Mouse (Mus musculus) activated CD4-positive, CD25-positive, alpha-beta regulatory T cell, adult 4 months (primary cell): ENCODE measurements at regions not wholly inside any gene's neighbourhood (a gene's known extent, or its start where the extent isn't known, plus 50 kb on each side); places are given as distances from the start of the nearest gene placed in this dataset.
"Not testable (repeated sequence)": the region's sequence is repeated elsewhere in the genome, so short reads cannot be mapped to it uniquely, and the experiment has no call there.

Source experiments
- ATAC-seq: one replicate; pipeline ENCODE4 v1.8.0; 2017

- ATAC-seq = no peak
Measured at GRCm38 (mm10) chr3:40408921-40409488, 122.1 kb upstream of the Intu start.

GRCm38 (mm10) chr3:40410749-40411310 is 120.3 kb upstream of the Intu start:
- no peak for ATAC-seq

GRCm38 (mm10) chr3:40425183-40425844 is 105.8 kb upstream of the Intu start:
- not testable (repeated sequence) for ATAC-seq

GRCm38 (mm10) chr3:40426070-40426469 is 105.0 kb upstream of the Intu start:
- no peak for ATAC-seq

GRCm38 (mm10) chr3:40428021-40428420 is 103.1 kb upstream of the Intu start:
- no peak for ATAC-seq

- no peak for ATAC-seq
Measured at GRCm38 (mm10) chr3:40438251-40438650, 92.8 kb upstream of the Intu start.

- no peak for ATAC-seq
Measured at GRCm38 (mm10) chr3:40441092-40442036, 89.7 kb upstream of the Intu start.

- no peak for ATAC-seq
Measured at GRCm38 (mm10) chr3:40443788-40444595, 87.1 kb upstream of the Intu start.

GRCm38 (mm10) chr3:40452958-40453357 is 78.1 kb upstream of the Intu start:
- ATAC-seq = no peak

- ATAC-seq = no peak
Measured at GRCm38 (mm10) chr3:40453552-40453951, 77.5 kb upstream of the Intu start.

- ATAC-seq = no peak
Measured at GRCm38 (mm10) chr3:40456070-40456469, 75.0 kb upstream of the Intu start.

- ATAC-seq = no peak
Measured at GRCm38 (mm10) chr3:40458490-40458889, 72.6 kb upstream of the Intu start.

GRCm38 (mm10) chr3:40463446-40463845 is 67.6 kb upstream of the Intu start:
- no peak for ATAC-seq

GRCm38 (mm10) chr3:40470101-40470500 is 61.0 kb upstream of the Intu start:
- no peak for ATAC-seq

GRCm38 (mm10) chr3:40472766-40473165 is 58.3 kb upstream of the Intu start:
- no peak for ATAC-seq

- ATAC-seq = no peak
Measured at GRCm38 (mm10) chr3:40480258-40480951, 50.7 kb upstream of the Intu start.
